Mouse (Mus musculus) thymus, adult 2 months (tissue): ENCODE measurements around the gene Pcolce. TPM values are rescaled to one million over a fixed set of nuclear protein-coding genes. Genes with fewer than 3 reads are reported as not detected.

Experiments used
- DNase-seq: peaks from one replicate; pipeline ENCODE4 v3.0.0; 2021
- H3K27ac ChIP-seq: fragments of 200-500 bp; 2 replicates; pipeline ENCODE4 v1.5.1; 2012; ENCODE audit warnings: low read length, control low read depth; ENCODE audit not compliant: control insufficient read depth, insufficient read depth
- H3K27me3 ChIP-seq: fragments of 200-500 bp; 2 replicates; pipeline ENCODE4 v1.6.1; 2012; ENCODE audit warnings: mild to moderate bottlenecking, low read length, moderate library complexity, mixed read lengths; ENCODE audit not compliant: control insufficient read depth, insufficient read depth
- H3K36me3 ChIP-seq: fragments of 200-500 bp; 2 replicates; pipeline ENCODE4 v1.6.1; 2012; ENCODE audit warnings: mild to moderate bottlenecking, low read length, moderate library complexity; ENCODE audit not compliant: control insufficient read depth, insufficient read depth
- H3K4me1 ChIP-seq: fragments of 200-500 bp; replicated peaks from 2 replicates; pipeline ENCODE4 v1.6.1; 2012; ENCODE audit warnings: low read length; ENCODE audit not compliant: control insufficient read depth, insufficient read depth
- H3K4me3 ChIP-seq: fragments of 200-500 bp; 2 replicates; pipeline ENCODE4 v1.5.1; 2012; ENCODE audit warnings: mild to moderate bottlenecking, low read length, control low read depth, moderate library complexity; ENCODE audit not compliant: control insufficient read depth, insufficient read depth
- CTCF ChIP-seq: fragments of 200-500 bp; IDR thresholded peaks from 2 replicates; pipeline ENCODE4 v1.5.1; 2012; ENCODE audit warnings: mild to moderate bottlenecking, control low read depth, low read length, moderate library complexity, borderline replicate concordance; ENCODE audit not compliant: control insufficient read depth, poor library complexity, insufficient read depth; ENCODE audit errors: extremely low read depth
- POLR2A ChIP-seq: fragments of 200-500 bp; IDR thresholded peaks from 2 replicates; pipeline ENCODE4 v1.6.1; 2012; ENCODE audit warnings: mild to moderate bottlenecking, low read length, control low read depth, moderate library complexity; ENCODE audit not compliant: control insufficient read depth, poor library complexity, insufficient read depth; ENCODE audit errors: extremely low read depth
- WGBS: fragments of 180-500 bp; shearing (Covaris S2); methylation state at CpG from one replicate; pipeline ENCODE4 v1.1.7; 2018; 5-methylcytosine and 5-hydroxymethylcytosine counted together
- polyA plus RNA-seq: library from polyadenylated mRNA; depleted of rRNA; stranded (reverse); fragments of >200 nt; gene quantifications from 2 replicates; pipeline ENCODE4 v1.2.3, GENCODE M21; 2012

Pcolce gene
- polyA plus RNA-seq, 1 experiment, result 29.7 TPM

DNA sequence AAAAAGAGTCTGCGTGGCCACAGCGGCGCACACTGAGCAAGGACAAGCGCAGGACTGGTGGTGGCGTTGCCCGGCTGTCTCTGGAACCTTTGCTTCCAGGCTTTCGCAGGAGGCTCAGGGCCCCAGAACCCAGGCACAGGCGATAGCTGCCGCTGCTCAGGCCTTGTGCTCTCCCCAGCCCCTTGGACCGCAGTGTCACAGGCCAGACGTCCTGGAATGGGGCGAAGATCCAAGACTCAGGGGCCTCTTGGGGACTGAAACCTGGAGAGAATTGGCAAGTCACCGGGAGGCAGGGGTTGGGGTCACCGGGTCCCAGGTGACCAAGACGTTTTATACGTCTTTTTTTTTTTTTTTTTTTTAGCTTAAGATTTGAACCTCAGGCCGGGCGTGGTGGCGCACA lies 30.9 kb upstream of the Pcolce start:
- TF ChIP-seq POLR2A (no peak), CTCF (no peak)
- no peak overlapping the region for H3K4me3 ChIP-seq
- DNase-seq, result no peak
- 89% methylated on average over 19 of the region's 19 CpGs for WGBS
- H3K4me1 ChIP-seq, result peaks cover 13% of the 10 kb centered on the region
- peaks cover 32% of the 10 kb centered on the region for H3K36me3 ChIP-seq
- H3K27ac ChIP-seq, result no peak overlapping the region
- no peaks in the 10 kb centered on the region; the same call in 1 of the 2 replicates for H3K27me3 ChIP-seq

DNA sequence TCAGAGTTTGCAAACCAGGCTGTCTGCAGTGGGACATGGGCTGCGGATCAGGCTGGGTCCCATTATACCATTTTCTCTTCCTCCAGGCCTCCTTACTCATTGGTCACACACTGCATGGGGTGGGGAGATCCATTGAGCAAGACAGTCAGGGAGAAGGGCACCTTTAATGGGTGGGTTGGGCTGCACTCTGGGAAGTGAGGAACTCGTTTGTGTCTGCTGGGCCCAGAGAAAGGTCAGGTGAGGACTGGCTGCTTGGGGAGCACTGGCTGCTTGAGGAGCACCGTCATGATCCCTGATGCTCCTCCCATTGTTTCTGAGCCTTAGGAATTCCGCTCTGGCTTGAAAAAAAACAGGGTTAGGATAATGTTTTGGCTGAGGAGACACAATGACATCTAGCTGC lies 29.3 kb upstream of the Pcolce start:
- Histone ChIP-seq H3K4me3 (no peak overlapping the region), H3K27ac (no peak overlapping the region), H3K27me3 (no peaks in the 10 kb centered on the region; the same call in 1 of the 2 replicates), H3K4me1 (peaks cover 10% of the 10 kb centered on the region), H3K36me3 (peaks cover 48% of the 10 kb centered on the region)
- WGBS, result 87% methylated on average over 4 of the region's 4 CpGs
- TF ChIP-seq POLR2A (no peak), CTCF (no peak)
- DNase-seq, result no peak

DNA sequence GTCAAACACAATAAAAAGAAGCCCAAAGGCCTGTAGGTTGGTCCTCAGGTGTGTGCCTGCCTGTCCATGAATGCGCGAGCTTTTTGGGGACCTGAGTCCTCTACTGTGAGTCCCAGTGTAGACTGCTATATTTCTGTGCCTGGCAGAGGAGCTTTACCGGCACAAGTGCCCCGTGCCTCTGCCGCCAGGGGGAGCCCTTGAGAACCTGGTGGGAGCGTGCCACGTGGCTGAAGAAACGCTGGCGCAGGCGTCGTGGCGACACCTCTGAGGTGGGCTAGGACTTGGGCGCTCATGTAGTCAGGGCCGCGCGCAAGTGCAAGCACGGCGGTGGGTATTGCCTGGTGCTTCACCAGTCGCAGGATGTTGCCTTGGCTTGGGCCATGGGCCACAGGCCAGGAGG lies 27.5 kb upstream of the Pcolce start, which contains the start of gene Sap25:
Gene Sap25, plus strand, starts transcription at position 281 of the 400 bp plus-strand sequence.
- H3K36me3 ChIP-seq, result peaks cover 66% of the 10 kb centered on the region
- TF ChIP-seq CTCF (peak; percentile 43; the same call in 1 of the 2 replicates), POLR2A (0 out of 2 replicates have a peak, but pooled peaks have one; percentile 8)
- H3K27me3 ChIP-seq, result no peaks in the 10 kb centered on the region; the same call in 1 of the 2 replicates
- no peak within 1 kb of the TSS for H3K4me3 ChIP-seq
- 91% methylated on average over 19 of the region's 19 CpGs for WGBS
- H3K4me1 ChIP-seq, result peaks cover 10% of the 10 kb centered on the region
- H3K27ac ChIP-seq, result no peak within 1 kb of the TSS
- DNase-seq, result no peak

DNA sequence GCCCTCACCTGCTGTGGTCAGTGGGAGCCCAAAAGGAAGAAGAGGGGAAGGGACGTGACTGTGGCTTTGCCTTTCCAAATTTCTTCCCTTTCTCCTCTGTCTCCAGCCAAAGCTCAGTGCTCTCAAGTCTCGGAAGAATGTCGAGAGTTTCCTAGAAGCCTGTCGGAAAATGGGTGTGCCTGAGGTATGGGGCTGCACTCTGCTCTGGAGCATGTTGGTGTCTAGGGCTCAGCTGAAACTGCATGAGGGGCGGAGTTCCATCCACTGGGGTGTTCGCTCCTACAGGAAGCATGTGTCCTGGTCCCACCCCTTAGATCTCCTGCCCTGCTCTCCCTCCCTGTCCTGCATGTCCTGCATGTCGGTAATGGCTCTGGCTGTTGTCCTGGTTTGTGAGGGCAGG lies 25.9 kb upstream of the Pcolce start:
- DNase-seq, result no peak
- WGBS, result 91% methylated on average over 7 of the region's 7 CpGs
- Histone ChIP-seq H3K4me3 (no peak overlapping the region), H3K36me3 (peaks cover 78% of the 10 kb centered on the region), H3K27ac (no peak overlapping the region), H3K27me3 (no peaks in the 10 kb centered on the region; the same call in 1 of the 2 replicates), H3K4me1 (peaks cover 8% of the 10 kb centered on the region)
- no peak for TF ChIP-seq POLR2A
- TF ChIP-seq CTCF, result no peak

DNA sequence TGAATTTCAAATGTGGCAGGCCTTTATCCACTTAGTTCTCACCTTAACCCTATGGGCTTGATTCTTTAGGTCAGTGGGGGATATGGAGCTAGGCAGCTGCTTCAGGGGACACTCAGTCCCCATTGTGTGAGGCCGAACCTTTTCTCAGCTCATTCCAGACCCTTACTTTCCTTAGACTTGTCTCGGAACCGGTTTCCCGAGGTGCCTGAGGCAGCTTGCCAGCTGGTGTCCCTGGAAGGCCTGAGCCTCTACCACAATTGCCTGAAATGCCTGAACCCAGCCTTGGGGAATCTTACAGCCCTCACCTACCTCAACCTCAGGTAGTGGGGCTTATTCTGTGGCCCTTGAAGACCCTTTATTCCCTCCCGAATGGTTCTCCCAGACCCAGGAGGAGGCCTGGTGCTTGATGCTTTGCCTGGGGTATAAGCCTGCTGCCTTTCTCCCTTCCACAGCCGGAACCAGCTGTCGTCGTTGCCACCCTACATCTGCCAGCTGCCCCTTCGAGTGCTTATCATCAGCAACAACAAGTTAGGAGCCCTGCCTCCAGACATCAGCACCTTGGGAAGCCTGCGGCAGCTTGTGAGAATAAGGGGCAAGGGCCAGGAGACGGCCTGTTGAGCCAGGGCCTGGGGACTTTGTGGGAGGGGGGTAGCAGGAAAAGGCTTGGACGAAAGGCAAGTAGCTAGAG lies 20.0 kb upstream of the Pcolce start:
- Histone ChIP-seq H3K27me3 (no peaks in the 10 kb centered on the region), H3K27ac (no peak overlapping the region), H3K4me3 (no peak overlapping the region), H3K36me3 (peaks cover 47% of the 10 kb centered on the region), H3K4me1 (peaks cover 17% of the 10 kb centered on the region)
- 92% methylated on average over 12 of the region's 12 CpGs for WGBS
- TF ChIP-seq CTCF, result no peak
- no peak for TF ChIP-seq POLR2A
- DNase-seq, result no peak

DNA sequence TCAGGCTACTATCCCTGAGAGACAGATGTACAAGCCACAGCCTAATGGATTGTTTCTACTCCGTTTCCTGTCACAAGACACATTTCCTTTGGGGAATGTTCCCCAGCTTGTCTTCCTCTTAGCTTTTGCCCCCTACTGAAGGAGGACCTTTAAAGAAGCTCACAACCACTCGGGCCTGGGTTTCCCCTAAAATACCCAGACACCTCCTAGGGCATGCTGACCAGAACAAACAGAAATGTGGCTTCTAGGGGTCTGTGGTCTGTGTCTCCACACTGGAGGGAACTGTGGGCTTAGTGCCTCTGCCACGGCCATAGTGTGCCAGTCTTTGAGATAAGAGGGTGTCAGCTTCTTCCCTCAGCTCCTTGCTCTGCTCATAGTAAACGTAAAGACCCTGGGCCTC lies 18.0 kb upstream of the Pcolce start:
- no peaks in the 10 kb centered on the region for H3K27me3 ChIP-seq
- peaks cover 27% of the 10 kb centered on the region for H3K36me3 ChIP-seq
- 2% methylated on average over 4 of the region's 4 CpGs for WGBS
- peak overlapping the region; percentile 45 for H3K4me3 ChIP-seq
- H3K27ac ChIP-seq, result peak overlapping the region; percentile 95
- TF ChIP-seq CTCF (no peak), POLR2A (no peak)
- H3K4me1 ChIP-seq, result peaks cover 23% of the 10 kb centered on the region
- peak; percentile 22 for DNase-seq

DNA sequence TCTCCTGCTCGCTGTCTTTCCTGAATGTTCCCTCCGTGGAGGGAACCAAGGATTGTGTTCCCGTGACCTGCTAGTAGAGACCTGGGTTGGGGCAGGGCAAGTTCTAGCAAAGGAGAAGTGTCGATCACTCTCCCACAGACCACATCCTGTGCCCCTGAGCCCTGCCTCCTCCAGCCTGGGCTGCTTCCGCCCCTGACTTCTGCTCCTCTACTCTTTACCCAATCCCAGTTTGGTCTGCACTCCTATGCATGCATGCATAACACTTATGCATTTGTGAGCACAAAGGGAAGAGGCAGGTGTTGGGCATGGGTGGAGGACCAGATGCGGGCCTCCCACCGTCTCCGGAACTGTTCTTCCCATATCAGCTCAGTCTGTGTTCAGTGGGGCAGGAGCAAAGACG lies 17.6 kb upstream of the Pcolce start:
- peak; percentile 90 for DNase-seq
- peaks cover 23% of the 10 kb centered on the region for H3K4me1 ChIP-seq
- under 1% methylated on average over 9 of the region's 9 CpGs for WGBS

More for the DNA sequence above, 17.6 kb upstream of the Pcolce start:
- Histone ChIP-seq H3K27me3 (no peaks in the 10 kb centered on the region), H3K4me3 (peak overlapping the region; percentile 84), H3K36me3 (peaks cover 23% of the 10 kb centered on the region), H3K27ac (peak overlapping the region; percentile 98)
- TF ChIP-seq CTCF (no peak), POLR2A (peak; percentile 31; the same call in 1 of the 2 replicates)
